Mouse (Mus musculus): ENCODE data around the gene H2-M10.1.
"Not testable (repeated sequence)": the region's sequence is repeated elsewhere in the genome, so short reads cannot be mapped to it uniquely, and the experiment has no call there.

The H2-M10.1 gene

DNA sequence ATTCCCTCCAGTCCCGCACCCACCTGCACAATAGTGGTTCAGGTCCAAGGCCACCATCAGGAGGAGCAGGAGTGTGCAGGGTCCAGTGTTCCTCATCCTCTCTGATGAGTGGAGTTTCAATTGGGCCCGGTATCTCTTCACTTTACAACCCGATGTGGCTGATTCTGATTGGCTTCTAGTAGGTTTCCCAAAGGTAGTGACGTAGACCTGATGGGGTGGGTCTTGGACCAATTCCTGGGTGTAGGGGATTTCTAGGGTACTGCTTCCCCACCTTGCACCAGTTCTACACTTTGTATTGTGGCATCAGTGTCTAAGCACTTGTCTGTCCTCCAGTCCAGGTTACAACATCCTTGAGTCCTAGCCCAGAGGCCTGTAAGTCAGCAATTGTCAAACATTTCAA, at the start of gene H2-M10.1:
H2-M10.1 (minus strand) TSS at position 101 of the 400 bp plus-strand sequence.
- DNase-seq, result no peak

DNA sequence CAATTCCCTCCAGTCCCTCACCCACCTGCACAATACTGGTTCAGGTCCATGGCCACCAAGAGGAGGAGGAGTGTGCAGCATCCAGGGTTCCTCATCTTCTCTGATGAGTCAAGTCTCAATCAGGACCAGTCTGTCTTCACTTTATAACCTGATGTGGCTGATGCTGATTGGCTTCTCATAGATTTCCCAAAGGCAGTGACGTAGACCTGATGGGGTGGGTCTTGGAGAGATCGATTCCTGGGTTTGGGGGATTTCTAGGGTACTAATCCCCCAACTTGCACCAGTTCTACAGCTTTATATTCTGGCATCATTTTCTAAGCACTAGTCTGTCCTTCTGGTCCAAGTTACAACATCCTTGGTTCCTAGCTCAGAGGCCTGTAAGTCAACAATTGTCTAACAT, 42.4 kb upstream of the H2-M10.1 start, which contains the start of gene H2-M10.3:
H2-M10.3 (minus strand) TSS at position 101 of the 400 bp plus-strand sequence.
- not testable (repeated sequence) for DNase-seq

DNA sequence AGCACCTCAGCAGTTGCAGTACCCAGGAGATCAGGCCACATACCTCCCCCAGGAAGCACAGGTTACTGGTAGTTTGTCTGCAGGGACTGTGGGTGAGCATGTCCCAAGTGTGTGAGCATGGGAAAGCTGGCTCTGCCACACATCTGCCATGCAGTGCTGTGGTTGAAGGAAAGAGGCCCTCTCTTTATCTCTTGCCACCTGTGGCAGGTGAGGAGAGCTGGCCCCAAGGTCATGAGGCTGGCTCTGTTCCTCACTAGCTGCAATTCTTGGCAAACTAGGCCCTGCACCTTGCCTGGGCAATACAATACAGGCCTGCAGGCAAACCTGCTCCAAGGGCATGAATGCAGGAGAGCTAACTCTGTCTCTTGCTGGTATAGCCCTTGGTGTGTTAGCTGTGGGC, 36.4 kb upstream of the H2-M10.1 start:
- DNase-seq, result not testable (repeated sequence)

DNA sequence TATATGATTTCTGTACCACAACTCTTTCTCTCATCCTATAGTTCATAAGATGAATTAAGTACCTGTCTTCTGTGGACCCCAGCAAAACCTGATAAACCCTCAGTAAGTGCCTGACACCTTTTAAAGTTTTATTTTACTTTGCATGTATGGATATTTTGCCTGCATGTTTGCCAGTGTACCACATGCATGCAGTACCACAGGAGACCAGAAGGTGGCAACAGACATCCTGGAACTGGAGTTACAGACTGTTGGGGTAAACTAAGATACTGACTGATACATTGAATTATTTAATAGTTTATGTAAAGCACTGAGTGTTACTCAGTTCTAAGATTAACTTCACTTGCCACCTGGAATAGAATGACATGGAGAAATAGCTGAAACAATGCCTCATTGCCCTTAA, 31.6 kb upstream of the H2-M10.1 start:
- peak; percentile 54 for DNase-seq

DNA sequence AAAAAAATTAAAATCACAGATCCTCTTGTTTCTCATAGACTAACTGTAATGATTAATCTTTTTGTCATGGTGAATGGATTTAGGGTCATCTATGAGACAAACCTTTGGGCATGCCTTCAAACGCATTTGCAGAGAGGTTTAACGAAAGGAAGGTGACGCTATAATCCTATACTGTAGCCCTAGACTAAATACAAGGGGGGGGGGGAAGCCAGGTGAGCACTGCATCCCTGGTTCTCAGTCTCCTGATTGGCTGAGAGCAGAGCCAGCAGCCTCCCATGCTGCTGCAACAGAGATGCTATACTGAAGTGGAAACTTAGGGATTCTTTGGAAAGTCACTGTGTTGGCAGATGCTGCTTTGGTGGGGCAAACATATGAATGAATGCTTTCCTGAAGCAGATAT, 29.8 kb upstream of the H2-M10.1 start:
- DNase-seq, result no peak

DNA sequence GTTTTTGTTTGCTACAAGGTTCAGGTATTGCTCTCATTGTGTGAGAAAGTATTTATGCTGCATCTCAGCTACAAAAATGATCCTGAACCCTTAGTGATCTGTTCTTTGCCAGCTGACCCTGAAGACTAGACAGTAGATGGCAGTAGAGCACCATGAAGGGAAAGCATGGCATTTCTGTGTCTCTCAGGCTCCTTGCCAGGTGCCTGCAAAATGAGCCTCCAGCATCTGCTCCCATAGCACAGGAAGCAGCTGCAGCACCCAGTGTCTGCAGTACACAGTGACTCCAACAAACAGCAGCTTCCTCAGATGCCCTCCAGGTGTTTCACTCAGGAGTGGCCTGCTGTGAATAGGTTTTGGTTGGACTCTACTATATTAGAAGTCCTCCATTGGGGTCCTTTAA, 29.4 kb upstream of the H2-M10.1 start:
- DNase-seq, result peak; percentile 78

DNA sequence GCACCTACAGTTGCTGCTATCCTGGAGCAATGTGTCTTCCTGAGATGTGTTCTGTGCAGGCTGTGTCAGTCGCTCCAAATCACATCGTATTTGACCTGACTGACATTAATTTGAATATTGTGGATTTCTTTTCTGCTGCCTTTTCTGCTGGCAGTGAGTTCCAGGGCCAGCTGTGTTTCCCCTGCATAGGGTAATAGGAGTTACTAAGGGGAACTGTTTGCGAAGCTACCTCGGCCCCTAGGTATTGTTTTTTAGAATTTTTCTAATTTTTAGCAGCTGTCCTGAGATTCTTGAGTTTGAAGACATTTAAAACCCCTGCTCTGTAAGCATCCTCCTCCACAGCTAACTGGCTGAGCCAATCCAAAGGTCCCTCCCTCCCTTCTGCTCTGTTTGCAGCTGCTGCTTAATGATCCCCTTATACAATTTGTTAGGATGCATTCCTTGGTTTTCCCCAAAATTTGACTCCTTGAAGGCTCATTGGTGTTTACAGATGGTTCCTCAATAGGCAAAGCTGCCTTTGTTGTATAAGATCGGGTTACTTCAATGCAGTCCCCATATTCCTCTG, 10.2 kb downstream of the H2-M10.1 start:
- DNase-seq, result peak; percentile 3

DNA sequence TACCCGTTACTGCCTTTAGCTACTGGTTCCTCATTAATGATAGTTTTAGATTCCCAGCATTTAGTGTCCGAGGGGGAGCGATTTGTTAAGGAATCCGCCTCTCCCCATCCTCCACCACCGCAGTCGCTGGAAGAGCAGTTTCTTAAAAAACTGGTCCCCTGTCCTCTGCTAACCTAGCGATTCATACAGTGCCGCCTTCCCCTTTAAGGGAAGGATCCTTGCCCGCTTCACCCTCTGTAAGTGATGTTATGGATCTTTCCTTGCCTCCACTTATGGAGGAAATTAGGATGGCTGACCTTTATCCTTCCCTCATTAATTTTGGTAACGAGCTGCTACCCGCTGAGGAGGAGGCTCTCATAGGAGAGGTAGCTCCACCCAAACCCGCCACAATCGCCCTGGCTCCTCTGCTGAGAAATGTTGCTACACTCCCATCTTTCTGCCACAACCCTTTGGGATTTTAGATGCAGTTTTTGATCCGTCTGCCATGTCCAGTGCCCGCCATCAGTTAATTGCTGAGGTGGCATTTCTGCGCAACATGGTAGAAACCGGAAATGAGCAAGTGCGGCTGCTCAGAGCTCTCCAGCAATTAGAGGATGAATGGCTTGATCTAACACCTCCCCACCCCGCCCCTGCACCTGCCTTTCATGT, 10.8 kb downstream of the H2-M10.1 start:
- peak; percentile 83 for DNase-seq

DNA sequence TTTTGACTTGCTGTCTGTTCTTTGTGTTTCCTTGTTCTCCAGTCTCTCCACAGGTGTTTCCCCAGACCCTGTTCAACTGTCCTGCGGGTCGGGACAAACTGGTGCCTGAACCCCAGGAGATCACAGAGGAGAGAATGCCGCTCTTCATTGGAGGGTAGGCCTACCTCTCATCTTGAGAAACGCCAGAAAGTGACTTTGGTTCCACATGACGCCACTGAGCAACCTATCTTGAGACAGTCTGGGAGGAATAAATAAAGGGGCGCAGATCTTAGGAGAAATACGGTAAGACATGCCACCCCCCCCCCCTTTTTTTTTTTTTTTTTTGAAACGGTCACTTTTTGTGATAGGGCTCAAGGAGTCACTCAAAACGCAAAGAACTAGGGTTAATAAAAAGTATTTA, 11.4 kb downstream of the H2-M10.1 start:
- DNase-seq, result peak; percentile 65

DNA sequence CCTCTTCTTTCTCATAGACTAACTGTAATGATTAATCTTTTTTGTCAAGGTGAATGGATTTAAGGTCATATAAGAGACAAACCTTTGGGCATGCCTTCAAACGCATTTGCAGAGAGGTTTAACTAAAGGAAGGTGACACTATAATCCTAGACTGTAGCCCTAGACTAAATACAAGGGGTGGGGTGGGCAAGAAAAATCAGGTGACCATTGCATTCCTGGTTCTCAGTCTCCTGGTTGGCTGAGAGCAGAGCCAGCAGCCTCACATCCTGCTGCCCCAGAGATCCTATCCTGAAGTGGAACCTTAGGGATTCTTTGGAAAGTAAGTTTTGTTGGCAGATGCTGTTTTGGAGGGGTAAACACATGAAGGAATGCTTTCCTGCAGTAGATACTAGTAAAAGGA, 16.7 kb downstream of the H2-M10.1 start:
- no peak for DNase-seq

DNA sequence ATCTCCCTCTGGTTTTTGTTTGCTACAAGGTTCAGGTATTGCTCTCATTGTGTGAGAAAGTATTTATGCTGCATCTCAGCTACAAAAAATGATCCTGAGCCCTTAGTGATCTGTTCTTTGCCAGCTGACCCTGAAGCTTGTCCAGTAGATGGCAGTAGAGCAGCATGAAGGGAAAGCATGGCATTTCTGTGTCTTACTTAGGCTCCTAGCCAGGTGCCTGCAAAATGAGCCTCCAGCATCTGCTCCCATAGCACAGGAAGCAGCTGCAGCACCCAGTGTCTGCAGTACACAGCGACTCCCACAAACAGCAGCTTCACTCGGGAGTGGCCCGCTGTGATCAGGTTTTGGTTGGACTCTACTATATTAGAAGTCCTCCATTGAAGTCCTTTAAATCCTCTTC, 17.1 kb downstream of the H2-M10.1 start:
- DNase-seq, result peak; percentile 90

DNA sequence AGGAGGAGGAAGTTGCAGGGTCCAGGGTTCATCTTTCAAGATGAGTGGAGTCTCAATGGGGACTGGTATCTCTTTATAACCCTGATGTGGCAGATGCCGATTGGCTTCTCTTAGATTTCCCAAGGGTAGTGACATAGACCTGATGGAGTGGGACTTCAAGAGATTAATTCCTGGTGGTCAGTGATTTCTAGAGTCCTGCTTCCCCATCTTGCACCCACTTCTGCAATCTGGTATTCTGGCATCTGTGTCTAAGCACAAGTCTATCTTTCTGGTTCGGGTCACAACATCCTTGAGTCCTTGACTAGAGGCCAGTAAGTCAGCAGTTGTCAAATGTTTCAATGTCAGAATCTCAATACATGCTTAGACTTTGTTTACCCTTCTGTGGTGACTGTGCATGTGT, 39.6 kb downstream of the H2-M10.1 start, which contains the start of gene H2-M10.2:
H2-M10.2 (minus strand) TSS at position 101 of the 400 bp plus-strand sequence.
- no peak for DNase-seq

DNA sequence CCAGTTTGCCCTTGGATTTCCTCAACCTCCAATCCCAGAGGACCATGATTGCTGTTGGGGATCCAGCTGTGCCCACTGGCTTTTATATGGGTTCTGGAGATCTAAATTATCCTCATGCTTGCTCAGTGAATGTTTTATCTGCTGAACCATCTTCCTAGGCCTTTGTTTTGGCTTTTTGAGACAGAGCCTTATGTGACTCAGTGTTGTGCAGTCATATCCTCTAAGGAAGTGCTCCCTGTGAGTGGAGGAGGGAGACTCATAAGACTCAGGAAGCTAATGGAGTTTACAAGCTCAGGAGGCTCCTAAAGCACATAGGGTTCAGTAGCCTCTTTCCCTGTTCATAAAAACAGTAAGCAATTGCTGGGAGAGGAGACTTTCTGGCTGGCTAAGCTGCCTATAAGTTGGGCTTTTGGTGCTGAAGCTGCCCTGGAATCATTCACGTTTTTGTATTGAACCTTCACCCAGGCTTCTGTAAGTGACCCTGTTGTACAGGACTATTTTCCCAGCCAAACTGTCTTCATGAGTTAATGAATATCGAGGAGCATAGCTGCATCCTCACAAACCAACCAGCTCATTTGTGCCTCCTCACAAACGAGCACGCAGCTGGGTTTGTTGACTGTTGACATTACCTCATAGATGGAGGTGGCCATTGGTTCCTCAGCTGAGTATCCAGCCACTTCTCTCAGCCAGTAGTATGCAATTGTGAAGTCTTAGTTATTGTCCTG, 44.3 kb downstream of the H2-M10.1 start:
- DNase-seq, result no peak

DNA sequence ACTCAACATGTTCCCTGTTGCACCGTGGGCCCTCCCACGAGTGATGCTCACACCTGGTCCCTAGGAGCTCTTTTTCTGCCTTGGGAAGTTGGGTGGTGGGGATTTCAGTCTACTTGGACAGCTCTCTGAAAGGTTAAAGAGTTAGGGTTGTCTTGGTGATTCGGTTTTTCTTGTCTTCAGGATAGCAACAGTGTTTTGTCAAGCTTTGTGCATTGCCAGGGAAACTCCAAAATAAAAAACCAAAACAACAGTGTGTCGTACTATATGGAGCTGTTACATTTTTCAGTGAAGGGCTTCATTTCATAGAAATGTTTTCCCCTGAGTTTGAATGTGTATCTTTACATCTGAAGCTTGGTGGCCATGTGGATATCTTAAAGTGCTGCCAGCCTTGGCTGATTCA, 51.2 kb downstream of the H2-M10.1 start:
- DNase-seq, result no peak

DNA sequence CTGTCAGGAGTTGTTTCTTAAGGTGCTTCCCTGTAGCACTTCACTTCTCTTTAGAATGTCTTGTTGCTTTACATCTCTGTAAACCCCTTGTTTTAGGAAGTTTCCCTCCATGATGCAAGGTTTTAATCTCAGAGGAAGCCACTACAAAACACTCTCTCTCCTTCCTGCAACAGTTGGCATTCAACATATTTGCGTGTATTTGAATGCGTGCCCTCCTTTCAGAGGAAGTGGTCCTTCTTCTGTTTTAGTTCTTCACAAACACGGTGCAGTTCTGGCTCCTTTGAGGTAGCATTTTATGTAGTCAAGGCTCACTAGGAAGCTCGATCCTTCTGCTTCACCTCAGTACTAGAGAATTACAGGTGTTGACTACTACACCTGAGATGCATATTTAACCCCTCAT, 52.2 kb downstream of the H2-M10.1 start:
- DNase-seq, result no peak

Measured in retina, postnatal 1 day (tissue).